Mouse (Mus musculus) limb, embryonic 14.5 days (tissue): ENCODE data around the gene Ciz1. TPM values are rescaled to one million over a fixed set of nuclear protein-coding genes. Genes with fewer than 3 reads are reported as not detected.

Source experiments
- ATAC-seq: fragments of 200-750 bp; cut with Nextera tagmentation; 2 replicates; pipeline ENCODE4 v1.8.0; 2017; ENCODE audit warnings: low read depth, moderate number of reproducible peaks, moderate TSS enrichment; ENCODE audit not compliant: low FRiP score
- DNase-seq: peaks from one replicate; pipeline ENCODE4 v3.0.0-alpha.2; 2015; ENCODE audit warnings: low spot score
- H3K27ac ChIP-seq: fragments of 300-500 bp; sonication (generic); replicated peaks from 2 replicates; pipeline ENCODE4 v1.5.1; 2014; ENCODE audit warnings: low read depth, mild to moderate bottlenecking, low read length, moderate library complexity, mixed read lengths
- H3K27me3 ChIP-seq: fragments of 300-500 bp; sonication (generic); 2 replicates; pipeline ENCODE4 v1.6.1; 2014; ENCODE audit warnings: low read length, mixed read lengths; ENCODE audit not compliant: control insufficient read depth, insufficient read depth
- H3K36me3 ChIP-seq: fragments of 300-500 bp; sonication (generic); 2 replicates; pipeline ENCODE4 v1.6.1; 2014; ENCODE audit warnings: mild to moderate bottlenecking, low read length, moderate library complexity, mixed read lengths; ENCODE audit not compliant: control insufficient read depth, insufficient read depth
- H3K4me1 ChIP-seq: fragments of 300-500 bp; sonication (generic); 2 replicates; pipeline ENCODE4 v1.6.1; 2014; ENCODE audit warnings: antibody characterized with exemption, low read length, mixed read lengths; ENCODE audit not compliant: control insufficient read depth, insufficient read depth
- H3K4me2 ChIP-seq: fragments of 300-500 bp; sonication (generic); replicated peaks from 2 replicates; pipeline ENCODE4 v1.6.1; 2014; ENCODE audit warnings: low read depth, mild to moderate bottlenecking, low read length, moderate library complexity; ENCODE audit not compliant: severe bottlenecking
- H3K4me3 ChIP-seq: fragments of 300-500 bp; sonication (generic); replicated peaks from 2 replicates; pipeline ENCODE4 v1.5.1; 2014; ENCODE audit warnings: low read length
- H3K9ac ChIP-seq: fragments of 300-500 bp; sonication (generic); 2 replicates; pipeline ENCODE4 v1.6.1; 2014; ENCODE audit warnings: mild to moderate bottlenecking, low read depth, low read length, moderate library complexity; ENCODE audit not compliant: severe bottlenecking
- H3K9me3 ChIP-seq: fragments of 300-500 bp; sonication (generic); 2 replicates; pipeline ENCODE4 v1.6.1; 2016; ENCODE audit warnings: low read length; ENCODE audit not compliant: control insufficient read depth
- POLR2A ChIP-seq: fragments of 200-500 bp; IDR thresholded peaks from 2 replicates; pipeline ENCODE4 v1.8.0; 2012; ENCODE audit warnings: inconsistent platforms, mild to moderate bottlenecking, moderate library complexity, borderline replicate concordance; ENCODE audit not compliant: insufficient read depth, insufficient read length; ENCODE audit errors: extremely low read depth
- WGBS: fragments of 180-500 bp; shearing (Covaris S2); extraction: QIAGEN DNeasy Blood & Tissue Kit; methylation state at CpG from one replicate; pipeline ENCODE4 v1.1.7; 2014; 5-methylcytosine and 5-hydroxymethylcytosine counted together
- polyA plus RNA-seq, 2 experiments: library from polyadenylated mRNA; depleted of rRNA in 1 of 2; stranded (reverse) in 1 of 2; unstranded in 1 of 2; fragments of >200 nt; fragmentation: Nextera tagmentation in 1 of 2; extraction: Ambion mirVana in 1 of 2; gene quantifications; 2 replicates each; pipeline versions ENCODE4 v1.2.1 to v1.2.3; 2012 to 2014

Ciz1 gene
- polyA plus RNA-seq (2012; rRNA removed) (196 and 266 TPM in 2 replicates), polyA plus RNA-seq (2014; fragmentation: Nextera tagmentation; extraction: Ambion mirVana) (39.5 and 46.5 TPM in 2 replicates)

GRCm38 (mm10) chr2:32352151-32353006 is at the start of gene Ciz1:
TSS of gene Ciz1 (plus strand) at chr2:32352327.
- peak; percentile 21 for DNase-seq
- TF ChIP-seq POLR2A, result no peak

DNA sequence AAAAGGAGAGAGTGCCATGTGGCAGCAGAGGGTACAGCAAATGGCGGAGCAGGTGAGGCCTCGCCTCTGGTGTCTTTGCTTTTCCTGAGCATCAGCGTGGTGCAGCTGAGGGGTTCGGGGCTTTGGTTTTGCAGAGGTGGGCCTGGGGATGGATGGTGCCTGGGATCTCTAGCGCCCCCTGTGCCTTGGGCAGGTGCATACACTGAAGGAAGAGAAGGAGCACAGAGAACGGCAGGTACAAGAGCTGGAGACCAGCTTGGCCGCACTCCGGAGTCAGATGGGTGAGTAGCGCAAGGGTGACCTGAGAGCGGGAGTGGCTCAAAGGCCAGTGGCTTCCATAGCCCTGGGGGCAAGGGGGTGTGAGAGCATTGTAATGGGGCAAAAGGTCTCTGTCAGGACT is 49.2 kb upstream of the Ciz1 start:
- Histone ChIP-seq H3K27ac (no peak overlapping the region), H3K9ac (no peak overlapping the region), H3K9me3 (no peaks in the 10 kb centered on the region), H3K27me3 (no peaks in the 10 kb centered on the region), H3K36me3 (peaks cover 96% of the 10 kb centered on the region), H3K4me3 (no peak overlapping the region), H3K4me2 (no peak overlapping the region), H3K4me1 (no peaks in the 10 kb centered on the region)
- no peak for DNase-seq
- no peak for TF ChIP-seq POLR2A
- no peak for ATAC-seq
- 92% methylated on average over 9 of the region's 10 CpGs for WGBS

More at GRCm38 (mm10) chr2:32352151-32353006, at the start of gene Ciz1:
- H3K27ac ChIP-seq, result peak within 1 kb of the TSS; percentile 91
- H3K9ac ChIP-seq, result peak within 1 kb of the TSS; percentile 84
- peak; percentile 53 for ATAC-seq
- peaks cover 16% of the 10 kb centered on the region; the same call in 1 of the 2 replicates for H3K4me1 ChIP-seq
- peaks cover 17% of the 10 kb centered on the region for H3K36me3 ChIP-seq
- peak within 1 kb of the TSS; percentile 80 for H3K4me3 ChIP-seq
- no peaks in the 10 kb centered on the region for H3K9me3 ChIP-seq
- under 1% methylated on average over 33 of the region's 52 CpGs for WGBS
- H3K4me2 ChIP-seq, result peak within 1 kb of the TSS; percentile 79
- no peaks in the 10 kb centered on the region for H3K27me3 ChIP-seq

GRCm38 (mm10) chr2:32304145-32304832 is 47.8 kb upstream of the Ciz1 start:
- ATAC-seq (peak; percentile 51), DNase-seq (peak; percentile 42)
- H3K27ac ChIP-seq, result no peak overlapping the region
- no peaks in the 10 kb centered on the region for H3K4me1 ChIP-seq
- H3K27me3 ChIP-seq, result no peaks in the 10 kb centered on the region
- H3K9me3 ChIP-seq, result no peaks in the 10 kb centered on the region
- TF ChIP-seq POLR2A, result no peak
- no peak overlapping the region for H3K4me2 ChIP-seq
- H3K9ac ChIP-seq, result no peak overlapping the region
- no peak overlapping the region for H3K4me3 ChIP-seq
- 48% methylated on average over 8 of the region's 8 CpGs for WGBS
- peaks cover 96% of the 10 kb centered on the region for H3K36me3 ChIP-seq

DNA sequence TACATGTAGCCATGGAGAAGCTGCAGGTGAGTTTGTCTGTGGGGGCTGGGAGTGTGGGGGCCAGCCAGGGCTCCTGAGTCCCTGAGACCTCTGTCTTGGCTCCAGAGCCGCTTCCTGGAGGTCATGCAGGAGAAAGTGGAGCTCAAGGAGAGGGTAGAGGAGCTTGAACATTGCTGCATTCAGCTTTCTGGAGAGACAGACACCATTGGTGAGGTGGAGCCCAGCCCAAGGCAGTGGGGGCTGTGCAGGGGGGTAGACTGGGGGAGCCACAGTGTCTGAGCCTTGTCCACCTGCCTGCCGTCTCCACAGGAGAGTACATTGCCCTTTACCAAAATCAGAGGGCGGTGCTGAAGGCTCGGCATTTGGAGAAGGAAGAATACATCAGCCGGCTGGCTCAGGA is 46.5 kb upstream of the Ciz1 start:
- Histone ChIP-seq H3K9ac (no peak overlapping the region), H3K9me3 (no peaks in the 10 kb centered on the region), H3K36me3 (peaks cover 98% of the 10 kb centered on the region), H3K4me3 (no peak overlapping the region), H3K27ac (no peak overlapping the region), H3K4me1 (peaks cover 4% of the 10 kb centered on the region), H3K27me3 (no peaks in the 10 kb centered on the region), H3K4me2 (no peak overlapping the region)
- DNase-seq (no peak), ATAC-seq (no peak)
- 90% methylated on average over 5 of the region's 5 CpGs for WGBS
- TF ChIP-seq POLR2A, result no peak

GRCm38 (mm10) chr2:32306176-32306575 is 46.0 kb upstream of the Ciz1 start:
- no peaks in the 10 kb centered on the region for H3K9me3 ChIP-seq
- no peak for TF ChIP-seq POLR2A
- 82% methylated on average over 9 of the region's 9 CpGs for WGBS
- H3K9ac ChIP-seq, result no peak overlapping the region
- no peak for ATAC-seq
- DNase-seq, result no peak
- no peak overlapping the region for H3K4me3 ChIP-seq
- H3K27me3 ChIP-seq, result no peaks in the 10 kb centered on the region
- no peak overlapping the region for H3K4me2 ChIP-seq
- H3K27ac ChIP-seq, result no peak overlapping the region
- peaks cover 96% of the 10 kb centered on the region for H3K36me3 ChIP-seq
- H3K4me1 ChIP-seq, result peaks cover 10% of the 10 kb centered on the region
